Mouse (Mus musculus) E14TG2a.4 (cell line): ENCODE data around the gene Med18.

Source experiments
- CTCF ChIP-seq: conservative IDR thresholded peaks from 2 replicates; pipeline ENCODE4 v1.5.1; 2014; ENCODE audit warnings: low read length
- POU5F1 ChIP-seq: IDR thresholded peaks from 2 replicates; pipeline ENCODE4 v1.6.1; 2014; ENCODE audit warnings: low read length, borderline replicate concordance

- TF ChIP-seq CTCF, result no peak
- no peak for TF ChIP-seq POU5F1
Measured at GRCm38 (mm10) chr4:132491057-132491456, 27.3 kb upstream of the Med18 start.
